Mouse (Mus musculus) limb, embryonic 15.5 days (tissue): ENCODE measurements around the gene Hsd17b6. TPM values are rescaled to one million over a fixed set of nuclear protein-coding genes. Genes with fewer than 3 reads are reported as not detected.

Source experiments
- ATAC-seq: fragments of 200-750 bp; cut with Nextera tagmentation; 2 replicates; pipeline ENCODE4 v1.8.0; 2017; ENCODE audit warnings: low read depth, moderate TSS enrichment; ENCODE audit not compliant: insufficient number of reproducible peaks, low FRiP score, low TSS enrichment
- H3K27ac ChIP-seq: fragments of 300-500 bp; sonication (generic); 2 replicates; pipeline ENCODE4 v1.5.1; 2015; ENCODE audit warnings: moderate library complexity, mild to moderate bottlenecking, inconsistent platforms
- H3K27me3 ChIP-seq: fragments of 300-500 bp; sonication (generic); 2 replicates; pipeline ENCODE4 v1.6.1; 2015; ENCODE audit warnings: inconsistent platforms
- H3K36me3 ChIP-seq: fragments of 300-500 bp; sonication (generic); 2 replicates; pipeline ENCODE4 v1.6.1; 2015; ENCODE audit warnings: inconsistent platforms
- H3K4me1 ChIP-seq: fragments of 300-500 bp; sonication (generic); 2 replicates; pipeline ENCODE4 v1.6.1; 2015; ENCODE audit warnings: inconsistent platforms
- H3K4me2 ChIP-seq: fragments of 300-500 bp; sonication (generic); 2 replicates; pipeline ENCODE4 v1.6.1; 2015; ENCODE audit warnings: mild to moderate bottlenecking, inconsistent platforms
- H3K4me3 ChIP-seq: fragments of 300-500 bp; sonication (generic); 2 replicates; pipeline ENCODE4 v1.5.1; 2015; ENCODE audit warnings: mild to moderate bottlenecking, inconsistent platforms
- H3K9ac ChIP-seq: fragments of 300-500 bp; sonication (generic); 2 replicates; pipeline ENCODE4 v1.6.1; 2015; ENCODE audit warnings: inconsistent platforms
- H3K9me3 ChIP-seq: fragments of 300-500 bp; sonication (generic); 2 replicates; pipeline ENCODE4 v1.6.1; 2016; ENCODE audit warnings: inconsistent platforms
- WGBS: fragments of 180-500 bp; shearing (Covaris S2); methylation state at CpG from one replicate; pipeline ENCODE4 v1.1.7; 2015; 5-methylcytosine and 5-hydroxymethylcytosine counted together
- polyA plus RNA-seq: library from polyadenylated mRNA; unstranded; fragments of >200 nt; fragmentation: Nextera tagmentation; extraction: Ambion mirVana; gene quantifications from 2 replicates; pipeline ENCODE4 v1.2.1, GENCODE M21; 2015

The Hsd17b6 gene
- polyA plus RNA-seq, 1 experiment from 2014 or later = not detected

- Histone ChIP-seq H3K9me3 (no peaks in the 10 kb centered on the region), H3K27me3 (no peaks in the 10 kb centered on the region), H3K4me1 (peaks cover 70% of the 10 kb centered on the region), H3K9ac (no peak overlapping the region), H3K27ac (0 out of 2 replicates have a peak overlapping the region, but pooled peaks have one; percentile 22), H3K36me3 (peaks cover 45% of the 10 kb centered on the region), H3K4me3 (no peak overlapping the region), H3K4me2 (no peak overlapping the region)
- ATAC-seq = no peak
- 27% methylated on average over 5 of the region's 5 CpGs for WGBS
Observed at GRCm38 (mm10) chr10:128039167-128039566, 31.8 kb upstream of the Hsd17b6 start.

GRCm38 (mm10) chr10:128037921-128038320 is 30.5 kb upstream of the Hsd17b6 start:
- Histone ChIP-seq H3K4me2 (no peak overlapping the region), H3K9ac (no peak overlapping the region), H3K4me3 (no peak overlapping the region), H3K27ac (peak overlapping the region; percentile 51), H3K9me3 (no peaks in the 10 kb centered on the region), H3K27me3 (no peaks in the 10 kb centered on the region), H3K36me3 (peaks cover 40% of the 10 kb centered on the region), H3K4me1 (peaks cover 60% of the 10 kb centered on the region)
- WGBS = 77% methylated on average over 3 of the region's 3 CpGs
- ATAC-seq = no peak

- Histone ChIP-seq H3K4me2 (peak overlapping the region; percentile 62), H3K4me1 (peaks cover 51% of the 10 kb centered on the region), H3K9me3 (no peaks in the 10 kb centered on the region), H3K9ac (peak overlapping the region; percentile 98), H3K27me3 (no peaks in the 10 kb centered on the region), H3K27ac (peak overlapping the region; percentile 97), H3K36me3 (peaks cover 35% of the 10 kb centered on the region), H3K4me3 (peak overlapping the region; percentile 90)
- ATAC-seq = no peak
- WGBS = 4% methylated on average over 10 of the region's 10 CpGs
Observed at GRCm38 (mm10) chr10:128036746-128037425, 29.5 kb upstream of the Hsd17b6 start.

GRCm38 (mm10) chr10:128030860-128031259 is 23.4 kb upstream of the Hsd17b6 start:
- Histone ChIP-seq H3K4me3 (no peak overlapping the region), H3K27ac (no peak overlapping the region), H3K27me3 (no peaks in the 10 kb centered on the region), H3K9ac (no peak overlapping the region), H3K36me3 (peaks cover 45% of the 10 kb centered on the region), H3K4me1 (peaks cover 5% of the 10 kb centered on the region; the same call in 1 of the 2 replicates), H3K4me2 (no peak overlapping the region), H3K9me3 (no peaks in the 10 kb centered on the region)
- 83% methylated on average over 2 of the region's 2 CpGs for WGBS
- no peak for ATAC-seq

GRCm38 (mm10) chr10:128029931-128030330 is 22.5 kb upstream of the Hsd17b6 start:
- WGBS = 92% methylated on average over 7 of the region's 7 CpGs
- no peak for ATAC-seq
- Histone ChIP-seq H3K36me3 (peaks cover 53% of the 10 kb centered on the region), H3K4me3 (no peak overlapping the region), H3K4me2 (no peak overlapping the region), H3K4me1 (peaks cover 5% of the 10 kb centered on the region; the same call in 1 of the 2 replicates), H3K27me3 (no peaks in the 10 kb centered on the region), H3K9ac (no peak overlapping the region), H3K9me3 (no peaks in the 10 kb centered on the region), H3K27ac (no peak overlapping the region)

GRCm38 (mm10) chr10:128023496-128023895 is 16.1 kb upstream of the Hsd17b6 start:
- Histone ChIP-seq H3K27ac (no peak overlapping the region), H3K4me1 (no peaks in the 10 kb centered on the region), H3K9ac (no peak overlapping the region), H3K36me3 (peaks cover 79% of the 10 kb centered on the region), H3K4me2 (no peak overlapping the region), H3K9me3 (no peaks in the 10 kb centered on the region), H3K27me3 (no peaks in the 10 kb centered on the region), H3K4me3 (no peak overlapping the region)
- 95% methylated on average over 10 of the region's 10 CpGs for WGBS
- no peak for ATAC-seq

GRCm38 (mm10) chr10:128022196-128022595 is 14.8 kb upstream of the Hsd17b6 start:
- Histone ChIP-seq H3K4me2 (no peak overlapping the region), H3K4me1 (no peaks in the 10 kb centered on the region), H3K27ac (no peak overlapping the region), H3K36me3 (peaks cover 74% of the 10 kb centered on the region), H3K4me3 (no peak overlapping the region), H3K27me3 (no peaks in the 10 kb centered on the region), H3K9ac (no peak overlapping the region), H3K9me3 (no peaks in the 10 kb centered on the region)
- no peak for ATAC-seq
- 96% methylated on average over 5 of the region's 5 CpGs for WGBS

- no peaks in the 10 kb centered on the region for H3K4me1 ChIP-seq
- peak within 1 kb of the TSS; percentile 53 for H3K4me2 ChIP-seq
- ATAC-seq = peak; percentile 80
- H3K36me3 ChIP-seq = peaks cover 15% of the 10 kb centered on the region
- peak within 1 kb of the TSS; percentile 57 for H3K4me3 ChIP-seq
- H3K27ac ChIP-seq = peak within 1 kb of the TSS; percentile 87
- H3K9me3 ChIP-seq = no peaks in the 10 kb centered on the region
- H3K9ac ChIP-seq = peak within 1 kb of the TSS; percentile 52
- no peaks in the 10 kb centered on the region for H3K27me3 ChIP-seq
- WGBS = 5% methylated on average over 31 of the region's 31 CpGs
Observed at GRCm38 (mm10) chr10:128015068-128015934, 7.9 kb upstream of the Hsd17b6 start, which contains the start of gene Prim1. Gene Prim1, plus strand, starts transcription at chr10:128015168.

- Histone ChIP-seq H3K36me3 (no peaks in the 10 kb centered on the region), H3K9me3 (no peaks in the 10 kb centered on the region), H3K27me3 (no peaks in the 10 kb centered on the region), H3K4me3 (no peak overlapping the region), H3K4me2 (no peak overlapping the region), H3K4me1 (no peaks in the 10 kb centered on the region), H3K9ac (no peak overlapping the region), H3K27ac (no peak overlapping the region)
- no peak for ATAC-seq
- 70% methylated on average over 5 of the region's 5 CpGs for WGBS
Observed at GRCm38 (mm10) chr10:128009735-128010134, 2.3 kb upstream of the Hsd17b6 start.

GRCm38 (mm10) chr10:128008207-128008889 is 937 bp upstream of the Hsd17b6 start:
- WGBS = 8% methylated on average over 4 of the region's 4 CpGs
- no peak overlapping the region for H3K9ac ChIP-seq
- H3K4me1 ChIP-seq = no peaks in the 10 kb centered on the region
- no peak overlapping the region for H3K27ac ChIP-seq
- no peak overlapping the region for H3K4me3 ChIP-seq
- no peaks in the 10 kb centered on the region for H3K9me3 ChIP-seq
- H3K27me3 ChIP-seq = no peaks in the 10 kb centered on the region
- ATAC-seq = no peak
- H3K36me3 ChIP-seq = no peaks in the 10 kb centered on the region
- H3K4me2 ChIP-seq = no peak overlapping the region

- Histone ChIP-seq H3K9me3 (no peaks in the 10 kb centered on the region), H3K36me3 (no peaks in the 10 kb centered on the region), H3K9ac (no peak overlapping the region), H3K27me3 (no peaks in the 10 kb centered on the region), H3K4me1 (no peaks in the 10 kb centered on the region), H3K4me2 (no peak overlapping the region), H3K27ac (no peak overlapping the region), H3K4me3 (no peak overlapping the region)
- no peak for ATAC-seq
- WGBS = 81% methylated on average over 8 of the region's 8 CpGs
Observed at GRCm38 (mm10) chr10:128005479-128005878, 1.9 kb downstream of the Hsd17b6 start.
